Mouse (Mus musculus) kidney, postnatal 4 days (tissue): ENCODE results near the gene Gm19402.
A peak's percentile ranks its signal among the peaks of the same experiment; 100 is the strongest.
"Not testable (repeated sequence)": the region's sequence is repeated elsewhere in the genome, so short reads cannot be mapped to it uniquely, and the experiment has no call there.

ENCODE experiments used
- DNase-seq, 2 experiments: peaks; one replicate each; pipeline ENCODE4 v3.0.0; 2021; ENCODE audit warnings: mixed read lengths in 2 of 2

The Gm19402 gene

GRCm38 (mm10) chr10:77690356-77690807 is at the start of gene Gm19402:
TSS of gene Gm19402 (minus strand) at chr10:77690757.
- not testable (repeated sequence) for DNase-seq

GRCm38 (mm10) chr10:77738929-77739328 is 48.4 kb upstream of the Gm19402 start:
- no peak for DNase-seq

GRCm38 (mm10) chr10:77735928-77736327 is 45.4 kb upstream of the Gm19402 start:
- DNase-seq: no peak

- DNase-seq: peak; percentile 11 to 27
Observed at GRCm38 (mm10) chr10:77729241-77729640, 38.7 kb upstream of the Gm19402 start.

GRCm38 (mm10) chr10:77728280-77728679 is 37.7 kb upstream of the Gm19402 start:
- no peak for DNase-seq

- DNase-seq: no peak
Observed at GRCm38 (mm10) chr10:77726186-77726585, 35.6 kb upstream of the Gm19402 start, which contains the start of gene Gm10100. TSS of gene Gm10100 (plus strand) at chr10:77726486.

- no peak for DNase-seq
Observed at GRCm38 (mm10) chr10:77724855-77725254, 34.3 kb upstream of the Gm19402 start.

- DNase-seq: not testable (repeated sequence)
Observed at GRCm38 (mm10) chr10:77720299-77720698, 29.7 kb upstream of the Gm19402 start, which contains the start of gene Krtap12-1. TSS of gene Krtap12-1 (plus strand) at chr10:77720599.

- DNase-seq: no peak
Observed at GRCm38 (mm10) chr10:77715507-77715906, 24.9 kb upstream of the Gm19402 start, which contains the start of gene Gm10142. TSS of gene Gm10142 (plus strand) at chr10:77715807.

- DNase-seq: no peak
Observed at GRCm38 (mm10) chr10:77713734-77714133, 23.2 kb upstream of the Gm19402 start.

GRCm38 (mm10) chr10:77711157-77711556 is 20.6 kb upstream of the Gm19402 start, which contains the start of gene Gm10024:
TSS of gene Gm10024 (plus strand) at chr10:77711457.
- DNase-seq: not testable (repeated sequence)

GRCm38 (mm10) chr10:77709831-77710230 is 19.3 kb upstream of the Gm19402 start:
- no peak for DNase-seq

- DNase-seq: no peak
Observed at GRCm38 (mm10) chr10:77706326-77706725, 15.8 kb upstream of the Gm19402 start, which contains the start of gene Gm10272. TSS of gene Gm10272 (plus strand) at chr10:77706626.

- DNase-seq: no peak
Observed at GRCm38 (mm10) chr10:77697133-77697532, 6.6 kb upstream of the Gm19402 start, which contains the start of gene Gm9508. TSS of gene Gm9508 (minus strand) at chr10:77697233.

- DNase-seq: no peak
Observed at GRCm38 (mm10) chr10:77687021-77687420, 3.5 kb downstream of the Gm19402 start.

- no peak for DNase-seq
Observed at GRCm38 (mm10) chr10:77685895-77686664, 4.5 kb downstream of the Gm19402 start, which contains the start of gene Tspear. TSS of gene Tspear (plus strand) at chr10:77686569.

- DNase-seq: no peak
Observed at GRCm38 (mm10) chr10:77684181-77684580, 6.4 kb downstream of the Gm19402 start.

GRCm38 (mm10) chr10:77682994-77683393 is 7.6 kb downstream of the Gm19402 start:
- DNase-seq: no peak

- no peak for DNase-seq
Observed at GRCm38 (mm10) chr10:77677562-77677961, 13.0 kb downstream of the Gm19402 start.

- no peak for DNase-seq
Observed at GRCm38 (mm10) chr10:77673765-77674164, 16.8 kb downstream of the Gm19402 start.

GRCm38 (mm10) chr10:77671519-77671918 is 19.0 kb downstream of the Gm19402 start:
- DNase-seq: no peak

- no peak for DNase-seq
Observed at GRCm38 (mm10) chr10:77670710-77671109, 19.8 kb downstream of the Gm19402 start.

GRCm38 (mm10) chr10:77667402-77667801 is 23.2 kb downstream of the Gm19402 start:
- no peak for DNase-seq

GRCm38 (mm10) chr10:77666342-77666741 is 24.2 kb downstream of the Gm19402 start:
- no peak for DNase-seq
